Mouse (Mus musculus) heart, adult 11 months (tissue): ENCODE results near the gene Olfr698.
"Not testable (repeated sequence)": the region's sequence is repeated elsewhere in the genome, so short reads cannot be mapped to it uniquely, and the experiment has no call there.

ENCODE experiments used
- DNase-seq: peaks from one replicate; pipeline ENCODE4 v3.0.0; 2022

The Olfr698 gene

DNA sequence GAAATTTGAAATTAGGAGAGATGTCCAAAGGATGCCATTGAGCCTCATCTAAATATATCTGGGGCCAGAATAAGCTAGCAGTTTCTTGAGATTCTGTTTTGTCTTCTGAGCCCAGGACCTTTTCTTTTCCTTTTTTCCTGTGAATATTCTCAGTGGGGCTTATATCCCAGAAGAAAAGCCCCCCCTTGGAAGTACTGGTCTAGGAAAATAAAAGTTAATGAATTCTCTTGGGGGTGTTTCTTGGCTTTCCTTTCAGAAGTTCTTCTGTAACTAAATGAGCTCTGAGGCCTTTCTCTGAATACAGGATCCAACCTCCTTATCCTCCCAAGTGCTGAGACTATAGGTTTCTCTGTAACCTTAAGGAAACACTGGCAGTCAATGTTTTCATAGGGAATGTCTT lies at the start of gene Olfr698:
Gene Olfr698 (minus strand): TSS at position 101 of the 400 bp plus-strand sequence.
- DNase-seq = no peak

DNA sequence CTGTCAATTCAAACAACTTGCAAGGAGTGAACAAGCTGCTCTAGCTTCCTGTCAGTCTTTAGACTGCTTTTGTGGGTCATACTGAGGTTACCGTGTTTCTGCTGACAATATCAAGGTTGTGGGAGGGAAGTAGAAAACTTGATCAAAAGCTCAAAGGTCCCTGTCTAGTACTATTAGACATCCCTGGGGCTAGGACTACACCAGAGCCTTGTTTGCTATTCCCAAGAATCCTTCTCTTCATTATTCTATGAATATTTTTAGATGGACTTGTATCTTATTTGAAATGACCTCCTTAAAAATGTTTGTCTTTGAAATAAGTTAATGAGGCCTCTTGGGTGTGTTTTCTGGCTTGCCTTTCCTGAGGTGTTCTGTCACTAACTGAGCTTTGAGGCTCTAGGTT lies 37.9 kb upstream of the Olfr698 start, which contains the start of gene Olfr699:
Gene Olfr699 (minus strand): TSS at position 101 of the 400 bp plus-strand sequence.
- no peak for DNase-seq

DNA sequence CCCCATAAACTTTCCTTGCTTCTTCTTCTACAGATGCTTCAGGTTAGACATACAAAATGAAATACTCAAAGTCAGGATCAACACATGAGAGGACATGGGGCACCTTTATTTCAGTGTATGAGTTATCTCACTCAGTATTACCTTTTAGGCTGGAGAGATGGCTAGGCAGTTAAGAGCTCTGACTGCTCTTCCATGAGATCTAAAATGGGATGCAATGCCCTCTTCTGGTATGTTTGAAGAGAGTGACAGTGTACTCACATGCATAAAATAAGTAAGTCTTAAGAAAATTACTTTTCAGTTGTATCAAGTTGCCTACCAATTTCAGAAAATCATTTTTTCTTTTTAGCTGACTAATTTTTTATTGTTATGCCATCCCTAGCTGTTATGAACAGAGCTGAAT lies 33.1 kb upstream of the Olfr698 start:
- no peak for DNase-seq

DNA sequence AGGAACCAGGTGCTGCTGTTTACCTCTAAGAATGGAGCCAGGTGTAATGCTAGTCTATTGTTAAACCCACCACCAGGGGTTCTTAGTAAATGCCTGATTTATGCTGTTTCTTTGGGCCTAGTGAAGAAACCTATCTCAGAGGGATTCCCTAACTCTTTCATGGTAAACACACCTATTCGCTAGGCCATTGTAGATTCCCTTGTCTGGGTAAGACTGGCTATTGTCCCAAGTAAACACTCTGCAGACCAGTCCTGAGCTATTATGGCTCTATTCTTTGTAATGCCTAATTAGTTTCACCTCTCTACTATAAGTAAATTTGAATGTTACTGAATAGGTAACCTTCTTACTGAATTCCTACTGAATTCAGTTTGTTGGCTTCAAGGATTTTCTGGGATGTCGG lies 5.8 kb upstream of the Olfr698 start:
- not testable (repeated sequence) for DNase-seq

DNA sequence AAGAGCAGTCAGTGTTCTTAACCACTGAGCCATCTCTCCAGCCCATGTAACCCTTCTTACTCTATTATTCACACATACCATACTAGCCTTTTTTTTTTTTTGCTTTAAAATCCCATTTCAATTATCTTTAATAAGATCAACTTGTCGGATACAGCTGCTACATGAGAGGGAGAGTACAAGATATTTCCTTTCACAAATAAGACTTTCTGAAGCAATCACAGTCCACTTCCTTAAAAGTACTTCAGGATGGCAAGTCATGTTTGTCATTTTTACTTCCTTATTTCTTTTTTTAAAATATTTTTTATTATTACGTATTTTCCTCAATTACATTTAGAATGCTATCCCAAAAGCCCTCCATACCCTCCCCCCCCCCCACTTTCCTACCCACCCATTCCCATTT lies 3.6 kb upstream of the Olfr698 start:
- no peak for DNase-seq

DNA sequence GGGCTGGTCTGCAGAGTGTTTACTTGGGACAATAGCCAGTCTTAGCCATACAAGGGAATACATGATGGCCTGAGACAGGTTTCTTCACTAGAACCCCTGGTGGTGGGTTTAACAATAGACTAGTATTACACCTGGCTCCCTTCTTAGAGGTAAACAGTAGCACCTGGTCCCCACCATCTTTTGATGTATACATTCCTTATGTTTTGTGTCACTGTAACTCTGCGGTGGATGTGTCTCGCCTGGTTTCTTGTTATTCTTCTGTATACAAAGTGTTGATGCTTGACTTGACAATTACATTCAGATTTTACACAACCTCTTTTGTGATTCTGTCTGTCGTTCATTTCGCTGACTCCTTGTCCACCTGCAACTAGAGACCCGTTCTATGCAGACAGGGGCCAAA lies 9.4 kb downstream of the Olfr698 start:
- no peak for DNase-seq

DNA sequence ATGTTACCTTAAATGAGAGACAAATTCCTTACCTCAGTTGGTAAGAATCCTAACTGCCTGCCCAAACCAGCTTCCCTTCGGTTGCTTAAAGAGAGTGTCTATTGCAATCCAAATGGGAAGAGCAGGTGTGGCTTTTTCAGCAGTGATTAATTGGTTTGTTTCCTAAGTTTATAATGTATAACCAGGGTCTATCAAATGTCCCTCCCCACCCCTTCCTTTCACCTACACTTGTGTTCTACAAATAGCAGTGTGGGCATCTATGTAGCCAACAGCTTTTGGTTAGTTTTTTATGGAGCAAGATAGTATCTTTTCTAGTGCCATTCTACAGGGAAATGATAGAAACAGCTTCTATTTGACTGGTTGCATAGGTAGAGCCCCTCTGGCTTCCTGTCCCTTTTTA lies 12.9 kb downstream of the Olfr698 start, which contains the start of gene Olfr697:
Gene Olfr697 (minus strand): TSS at position 101 of the 400 bp plus-strand sequence.
- DNase-seq = no peak

DNA sequence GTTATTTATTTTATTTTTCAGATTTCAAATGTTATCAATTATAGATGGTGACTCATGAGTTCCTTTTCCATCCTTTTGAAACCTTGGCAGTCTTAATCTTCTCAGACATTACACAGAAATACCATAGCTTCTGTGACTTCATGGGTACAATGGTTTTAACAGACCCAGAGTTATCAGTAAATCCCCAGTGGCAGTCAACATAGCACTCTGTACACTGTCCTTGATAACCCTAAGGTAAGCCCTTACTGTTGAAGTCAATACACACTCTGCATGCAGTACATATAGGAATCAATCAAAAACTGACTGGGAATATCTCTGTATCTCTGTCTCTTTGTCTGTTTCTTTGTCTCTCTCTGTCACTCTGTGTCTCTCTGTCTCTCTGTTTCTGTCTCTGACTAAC lies 18.2 kb downstream of the Olfr698 start:
- no peak for DNase-seq

DNA sequence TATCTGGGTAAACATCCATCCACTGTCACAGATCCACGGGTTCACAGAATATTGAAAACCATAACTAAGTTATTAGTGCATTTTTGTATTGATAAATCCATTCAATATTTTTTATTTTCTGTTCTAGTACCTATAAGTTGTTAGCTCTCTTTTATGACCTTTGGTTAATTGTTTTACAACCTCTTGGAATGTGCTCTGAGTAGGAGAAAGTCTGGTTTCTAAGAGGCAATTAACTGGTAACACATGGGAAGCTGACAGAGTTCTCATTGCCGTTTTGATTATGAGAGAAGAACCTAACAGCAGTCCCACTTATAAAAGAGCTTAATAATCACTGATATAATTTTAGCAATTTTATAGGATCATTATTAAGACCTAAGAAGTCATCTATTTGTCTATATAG lies 21.5 kb downstream of the Olfr698 start:
- DNase-seq = no peak

DNA sequence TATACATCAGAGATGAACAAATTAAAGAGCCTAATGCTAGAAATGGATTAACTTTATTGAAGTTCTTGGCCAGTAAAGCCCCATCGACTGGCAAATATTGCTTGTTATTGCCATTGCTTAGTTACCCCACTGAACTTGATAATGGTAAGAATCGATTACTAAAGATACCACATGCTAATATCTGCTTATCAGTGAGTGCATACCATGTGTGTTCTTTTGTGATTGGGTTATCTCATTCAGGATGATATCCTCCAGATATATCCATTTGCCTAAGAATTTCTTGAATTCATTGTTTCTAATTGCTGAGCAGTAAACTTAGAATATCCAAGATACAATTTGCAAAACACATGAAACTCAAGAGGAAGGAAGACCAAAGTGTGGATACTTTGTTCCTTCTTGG lies 29.5 kb downstream of the Olfr698 start:
- not testable (repeated sequence) for DNase-seq

DNA sequence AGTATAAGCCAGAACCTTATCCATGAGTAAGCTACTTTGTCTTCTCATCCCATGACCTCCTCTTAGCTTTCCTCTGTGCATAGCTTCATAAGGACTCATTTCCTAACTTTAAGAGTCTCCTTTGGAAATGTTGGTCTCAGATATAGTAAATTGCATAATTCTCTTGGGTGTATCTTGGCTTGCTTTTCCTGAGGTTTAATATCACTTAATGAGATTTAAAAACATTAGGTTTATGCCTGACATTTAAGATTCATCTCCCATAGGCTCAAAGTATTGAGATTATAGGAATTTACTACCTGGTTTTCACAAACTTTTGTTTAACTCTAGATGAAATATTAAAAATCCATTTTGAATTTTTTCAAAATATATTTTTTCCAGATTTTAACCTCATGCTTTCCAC lies 38.9 kb downstream of the Olfr698 start, which contains the start of gene Olfr695:
Gene Olfr695 (minus strand): TSS at position 101 of the 400 bp plus-strand sequence.
- DNase-seq = no peak

DNA sequence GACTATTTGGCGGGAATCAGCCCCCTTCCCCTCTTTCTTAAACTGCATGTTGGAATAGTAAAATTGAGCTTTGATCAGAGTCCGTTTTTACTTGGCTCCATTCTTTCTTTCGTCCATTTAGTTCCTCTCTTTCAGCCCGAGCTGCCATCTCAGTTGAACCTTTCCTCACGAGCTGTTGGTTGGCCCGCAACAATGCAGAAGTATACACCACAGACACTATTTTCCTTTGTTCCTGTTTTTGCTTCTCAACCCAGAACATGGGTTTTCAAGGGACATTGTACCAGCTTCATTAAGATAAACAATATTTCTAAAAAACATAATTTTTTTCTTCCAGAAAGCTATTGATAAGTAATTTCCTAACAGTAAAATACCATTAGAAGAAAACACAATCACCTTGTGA lies 43.7 kb downstream of the Olfr698 start:
- no peak for DNase-seq

DNA sequence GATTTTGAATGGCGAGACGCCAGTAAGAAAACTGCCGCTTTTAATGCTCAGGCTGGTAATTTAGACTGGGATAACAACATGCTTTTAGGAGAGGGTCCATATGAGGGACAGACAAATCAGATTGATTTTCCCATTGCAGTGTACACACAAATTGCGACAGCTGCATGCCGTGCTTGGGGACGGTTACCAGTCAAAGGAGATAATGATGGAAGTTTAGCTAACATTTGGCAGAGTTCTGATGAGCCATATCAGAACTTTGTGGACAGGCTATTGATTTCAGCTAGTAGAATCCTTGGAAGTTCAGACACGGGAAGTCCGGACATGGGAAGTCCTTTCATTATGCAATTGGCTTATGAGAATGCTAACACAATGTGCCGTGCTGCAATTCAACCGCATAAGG lies 47.5 kb downstream of the Olfr698 start:
- DNase-seq = not testable (repeated sequence)
